Mouse (Mus musculus): ENCODE data around the gene Tfr2.

Tfr2 gene

DNA sequence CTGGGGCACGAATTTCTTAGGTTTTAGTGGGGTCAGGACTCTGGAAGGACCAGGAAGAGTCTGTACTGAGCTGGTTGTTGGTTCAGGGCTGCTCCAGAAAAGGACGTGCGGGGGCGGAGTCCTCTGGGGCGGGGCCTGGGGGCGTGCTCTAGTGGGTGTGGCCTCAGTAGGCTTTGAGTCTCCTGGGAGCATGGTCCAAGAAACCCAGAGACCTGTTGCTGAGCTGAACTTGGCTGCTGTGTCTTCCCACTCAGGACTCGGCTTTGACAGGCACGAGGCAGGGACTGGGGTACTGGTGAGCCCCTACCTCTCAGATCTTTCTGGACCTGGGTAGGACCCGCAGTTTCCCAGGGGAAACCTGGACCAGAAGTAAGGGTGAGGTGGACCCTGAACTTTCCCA lies at the start of gene Tfr2:
TSS of gene Tfr2 (plus strand) at position 176 of the 400 bp plus-strand sequence.
- DNase-seq (ENCODE audit: low read depth, low spot score): no peak

DNA sequence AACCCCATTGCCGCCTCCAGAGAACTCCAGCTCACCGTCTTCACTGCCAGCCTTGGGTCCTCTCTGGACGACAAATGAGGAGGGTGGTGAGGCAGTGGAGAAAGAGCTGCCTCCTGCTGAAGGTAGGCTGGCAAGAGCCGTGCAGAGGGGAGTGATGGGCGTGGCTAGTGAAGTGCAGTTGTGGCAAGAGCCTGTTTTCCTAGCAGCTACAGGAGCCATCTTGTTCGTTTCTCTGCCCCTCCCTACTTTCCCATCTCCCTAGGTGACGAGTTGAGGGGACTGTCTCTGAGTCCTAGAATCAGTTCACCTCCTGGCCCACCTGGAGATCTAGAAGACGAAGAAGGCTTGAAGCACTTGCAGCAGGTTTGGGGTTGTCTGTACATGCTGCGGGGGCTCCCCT lies 47.8 kb upstream of the Tfr2 start:
- no peak for DNase-seq (ENCODE audit: low read depth, low spot score)

DNA sequence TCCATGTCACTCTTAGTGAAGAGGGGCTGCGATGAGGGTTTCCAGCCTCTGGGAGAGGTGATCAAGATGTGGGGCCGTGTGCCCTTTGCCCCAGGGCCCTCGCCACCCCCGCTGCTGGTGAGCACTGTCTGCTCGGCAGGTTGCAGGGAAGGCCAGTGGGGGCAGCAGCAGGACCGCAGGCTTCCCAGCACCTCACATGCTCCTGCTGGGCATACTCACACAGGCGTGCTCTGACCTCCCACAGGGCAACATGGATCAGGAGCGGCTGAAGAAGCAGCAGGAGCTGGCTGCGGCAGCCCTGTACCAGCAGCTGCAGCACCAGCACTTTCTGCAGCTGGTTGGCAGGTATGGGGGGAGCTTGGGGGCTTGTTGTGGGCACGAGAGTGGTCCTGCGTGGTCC lies 46.9 kb upstream of the Tfr2 start:
- DNase-seq (ENCODE audit: low read depth, low spot score): no peak

DNA sequence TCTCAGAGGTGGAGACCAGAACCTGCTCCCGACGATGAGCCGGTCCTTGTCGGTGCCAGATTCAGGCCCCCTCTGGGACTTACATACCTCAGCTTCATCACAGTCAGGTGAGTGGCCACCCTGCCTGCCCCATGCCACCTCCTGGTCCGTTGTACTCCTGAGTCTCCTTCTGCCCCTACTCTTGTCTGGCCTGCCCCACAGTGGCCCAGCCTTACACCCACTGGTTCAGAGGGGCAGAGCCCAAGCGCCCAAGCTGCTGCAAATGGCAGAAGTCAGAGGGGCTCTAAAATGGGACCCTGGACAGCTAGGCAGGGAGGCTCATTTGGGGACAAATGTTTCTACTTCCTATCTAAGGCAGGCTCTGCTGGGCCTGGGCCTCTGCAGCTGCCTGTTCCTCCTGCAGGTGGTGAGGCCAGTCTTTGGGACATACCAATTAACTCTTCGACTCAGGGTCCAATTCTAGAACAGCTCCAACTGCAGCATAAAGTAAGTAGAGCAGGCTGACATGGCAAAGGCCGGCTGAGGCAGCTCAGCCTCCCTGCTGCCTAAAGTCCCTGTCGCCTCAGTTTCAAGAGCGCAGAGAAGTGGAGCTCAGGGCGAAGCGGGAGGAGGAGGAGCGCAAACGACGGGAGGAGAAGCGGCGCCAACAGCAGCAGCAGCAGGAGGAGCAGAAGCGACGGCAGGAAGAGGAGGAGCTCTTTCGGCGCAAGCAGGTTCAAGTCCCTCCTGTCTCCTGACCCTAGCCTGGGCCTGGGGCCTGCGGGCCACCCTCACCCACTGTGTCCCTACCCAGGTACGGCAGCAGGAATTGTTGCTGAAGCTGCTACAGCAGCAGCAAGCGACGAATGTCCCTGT lies 46.0 kb upstream of the Tfr2 start:
- no peak for DNase-seq (ENCODE audit: low read depth, low spot score)

DNA sequence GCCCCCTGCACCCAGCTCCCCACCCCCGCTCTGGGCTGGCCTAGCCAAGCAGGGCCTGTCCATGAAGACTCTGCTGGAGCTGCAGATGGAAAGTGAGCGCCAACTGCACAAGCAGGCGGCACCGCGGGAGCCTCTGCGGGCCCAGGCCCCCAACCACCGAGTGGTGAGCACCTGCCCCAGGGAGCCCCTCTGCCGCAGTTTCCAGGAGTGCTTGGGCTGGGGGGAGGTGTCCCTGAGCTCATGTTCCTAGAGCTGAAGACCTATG lies 45.5 kb upstream of the Tfr2 start:
- DNase-seq (ENCODE audit: low read depth, low spot score): no peak

DNA sequence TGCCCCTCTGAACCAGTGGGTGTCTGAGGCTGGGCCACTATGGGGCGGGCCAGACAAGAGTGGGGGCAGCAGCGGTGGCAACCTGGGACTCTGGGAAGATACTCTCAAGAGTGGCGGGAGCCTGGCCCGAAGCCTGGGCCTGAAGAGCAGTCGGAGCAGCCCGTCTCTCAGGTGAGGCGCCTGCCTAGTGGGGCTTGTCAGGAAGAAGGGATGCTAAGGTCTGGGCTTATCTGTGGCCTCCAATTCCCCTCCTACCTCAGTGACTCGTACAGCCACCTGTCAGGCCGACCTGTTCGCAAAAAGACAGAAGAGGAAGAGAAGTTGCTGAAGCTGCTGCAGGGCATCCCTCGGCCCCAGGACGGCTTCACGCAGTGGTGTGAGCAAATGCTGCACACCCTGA lies 45.0 kb upstream of the Tfr2 start:
- DNase-seq (ENCODE audit: low read depth, low spot score): no peak

GRCm38 (mm10) chr5:137525511-137525910 lies 44.1 kb upstream of the Tfr2 start:
- DNase-seq (ENCODE audit: low read depth, low spot score): no peak

- no peak for DNase-seq (ENCODE audit: low read depth, low spot score)
Observed at GRCm38 (mm10) chr5:137526192-137526936, 43.3 kb upstream of the Tfr2 start.

- DNase-seq (ENCODE audit: low read depth, low spot score): no peak
Observed at GRCm38 (mm10) chr5:137527413-137527812, 42.2 kb upstream of the Tfr2 start.

DNA sequence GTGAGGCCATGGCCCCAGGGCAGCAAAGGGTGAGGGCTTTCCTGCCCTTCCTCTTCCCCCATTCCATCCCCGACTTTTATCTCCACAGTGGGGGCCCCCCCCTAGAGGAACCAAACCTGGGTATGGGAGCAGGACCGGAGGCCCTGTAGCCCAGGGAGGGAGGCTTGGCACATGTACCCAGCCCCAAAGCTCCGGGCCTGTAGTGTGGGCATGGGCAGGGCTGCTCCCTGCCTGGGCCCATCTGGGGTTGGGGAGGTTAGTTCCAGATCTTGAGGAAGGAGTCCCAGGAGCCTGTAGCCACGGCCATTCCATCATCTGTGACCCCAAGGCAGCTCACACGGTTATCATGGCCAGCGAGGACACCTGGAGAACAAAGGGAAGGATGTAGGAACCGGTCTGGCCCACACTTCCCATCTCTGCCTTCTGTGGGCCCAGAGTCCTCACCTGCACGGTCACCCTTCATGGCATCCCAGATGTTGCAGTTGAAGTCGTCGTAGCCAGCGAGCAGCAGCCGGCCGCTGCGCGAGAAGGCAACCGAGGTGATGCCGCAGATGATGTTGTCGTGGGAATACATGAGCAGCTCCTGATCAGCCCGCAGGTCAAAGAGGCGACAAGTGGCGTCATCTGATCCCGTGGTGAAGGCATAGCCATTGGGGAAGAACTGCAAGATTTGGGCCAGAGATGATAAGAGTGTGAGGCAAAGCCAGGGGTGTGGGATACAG lies 41.2 kb upstream of the Tfr2 start:
- DNase-seq (ENCODE audit: low read depth, low spot score): no peak

- no peak for DNase-seq (ENCODE audit: low read depth, low spot score)
Observed at GRCm38 (mm10) chr5:137529221-137529995, 40.2 kb upstream of the Tfr2 start.

DNA sequence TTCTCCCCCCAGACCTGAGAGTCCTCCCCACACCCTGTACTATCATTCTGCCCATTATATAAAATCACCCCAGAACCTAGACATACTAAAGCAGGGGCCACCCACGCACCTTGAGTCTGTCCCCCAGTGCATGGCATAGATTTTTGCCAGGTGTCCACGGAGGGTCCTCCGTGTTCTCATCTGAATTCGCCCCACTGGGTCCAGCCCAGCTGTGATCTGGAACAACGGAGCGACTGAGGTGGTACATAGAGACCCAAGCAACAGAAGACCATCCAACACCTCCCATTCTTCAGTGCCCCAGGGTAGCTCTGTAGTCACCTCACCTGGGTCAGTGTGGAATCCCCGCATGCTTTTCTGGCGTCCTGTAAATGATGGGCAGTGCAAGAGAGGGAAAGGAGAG lies 39.6 kb upstream of the Tfr2 start:
- no peak for DNase-seq (ENCODE audit: low read depth, low spot score)

DNA sequence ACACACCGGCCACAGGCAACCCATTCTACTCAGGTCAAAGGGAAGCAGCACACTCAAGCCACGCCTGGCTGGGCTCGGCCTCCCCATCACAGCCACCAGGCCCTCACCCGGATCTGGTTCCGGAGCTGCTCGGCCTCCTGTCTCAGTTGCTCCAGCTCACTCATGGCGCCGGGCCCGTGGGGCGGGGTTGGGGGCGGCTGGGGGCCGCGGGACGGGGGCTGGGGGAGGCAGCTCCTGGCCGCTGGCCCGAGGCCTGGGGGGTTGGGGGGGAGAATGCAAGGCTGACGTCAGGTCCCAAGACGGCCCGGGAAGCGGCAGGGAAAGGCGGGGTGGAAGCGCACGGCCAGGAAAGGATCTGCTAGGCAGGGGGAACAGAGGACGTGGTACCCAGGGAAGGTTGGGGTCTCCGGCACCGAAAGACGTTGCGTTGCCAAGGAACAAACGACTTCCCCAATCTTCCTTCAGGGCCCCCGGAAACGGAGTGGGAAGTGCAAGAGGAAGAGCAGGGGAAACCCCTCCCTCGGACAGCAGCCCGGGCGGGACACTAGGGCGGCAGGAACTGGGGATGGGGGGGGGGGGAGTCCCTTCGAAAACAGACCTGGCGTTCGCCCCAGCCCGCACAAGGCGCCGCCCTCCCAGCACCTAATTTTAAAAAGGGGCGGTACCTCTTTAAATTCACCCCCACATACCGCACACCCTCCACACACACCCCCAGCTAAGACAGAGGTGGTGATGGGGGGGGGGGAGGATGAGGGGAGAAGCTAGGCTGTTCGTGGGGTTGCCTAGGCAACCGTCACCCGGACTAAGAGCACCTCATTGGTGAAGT lies 38.8 kb upstream of the Tfr2 start:
- DNase-seq (ENCODE audit: low read depth, low spot score): peak; percentile 94

DNA sequence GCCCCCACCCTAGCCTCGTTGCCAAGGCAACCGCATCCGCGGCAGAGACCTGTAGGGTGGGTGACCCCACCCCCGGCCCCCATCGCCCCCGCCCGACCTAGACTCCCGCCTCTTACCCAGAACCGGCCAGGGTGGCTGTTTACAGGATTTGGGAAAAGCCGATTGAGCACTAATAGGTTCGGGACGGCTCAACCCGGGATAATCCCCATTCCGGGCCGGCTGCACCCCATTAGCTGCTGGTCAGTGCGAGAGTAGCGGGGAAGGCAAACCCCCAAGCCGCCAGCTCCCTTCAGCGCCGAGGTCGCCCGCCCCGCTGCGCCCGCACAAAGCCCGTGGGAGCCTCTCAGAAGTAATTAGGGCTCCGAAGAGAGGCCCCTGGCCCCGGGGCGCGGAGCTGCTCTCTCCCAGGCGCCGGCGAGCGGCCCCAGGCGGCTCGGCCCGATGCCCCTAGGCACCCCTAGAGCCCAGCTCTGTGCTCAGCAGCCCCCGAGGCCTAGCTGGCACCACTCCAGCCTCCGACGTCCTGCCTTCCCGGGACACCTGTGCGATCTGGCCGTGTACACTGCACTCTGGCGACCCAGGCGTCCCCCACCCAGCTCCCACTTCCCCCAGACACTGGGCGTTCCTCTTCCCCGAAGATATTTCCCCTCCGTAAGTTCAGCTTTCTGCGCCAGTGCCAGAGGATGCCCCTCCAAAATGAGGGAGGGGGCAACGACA lies 38.1 kb upstream of the Tfr2 start:
- DNase-seq (ENCODE audit: low read depth, low spot score): no peak

- DNase-seq (ENCODE audit: low read depth, low spot score): no peak
Observed at GRCm38 (mm10) chr5:137532131-137532807, 37.4 kb upstream of the Tfr2 start.

DNA sequence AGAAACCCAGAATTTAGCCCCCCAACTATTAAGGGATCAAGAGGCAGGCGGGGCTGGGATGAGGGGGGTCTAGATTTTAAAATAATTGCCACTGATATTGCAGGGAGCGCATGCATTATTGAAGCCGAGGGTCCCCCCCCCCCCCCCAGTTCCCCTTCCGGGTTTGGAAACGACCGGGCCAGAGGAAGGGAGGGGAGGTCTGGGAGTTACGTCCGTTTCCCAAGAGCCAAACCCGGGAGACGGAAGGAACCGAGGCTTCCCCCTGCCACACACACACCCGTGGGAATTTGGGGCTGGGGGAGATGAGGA lies 36.9 kb upstream of the Tfr2 start:
- no peak for DNase-seq (ENCODE audit: low read depth, low spot score)

DNA sequence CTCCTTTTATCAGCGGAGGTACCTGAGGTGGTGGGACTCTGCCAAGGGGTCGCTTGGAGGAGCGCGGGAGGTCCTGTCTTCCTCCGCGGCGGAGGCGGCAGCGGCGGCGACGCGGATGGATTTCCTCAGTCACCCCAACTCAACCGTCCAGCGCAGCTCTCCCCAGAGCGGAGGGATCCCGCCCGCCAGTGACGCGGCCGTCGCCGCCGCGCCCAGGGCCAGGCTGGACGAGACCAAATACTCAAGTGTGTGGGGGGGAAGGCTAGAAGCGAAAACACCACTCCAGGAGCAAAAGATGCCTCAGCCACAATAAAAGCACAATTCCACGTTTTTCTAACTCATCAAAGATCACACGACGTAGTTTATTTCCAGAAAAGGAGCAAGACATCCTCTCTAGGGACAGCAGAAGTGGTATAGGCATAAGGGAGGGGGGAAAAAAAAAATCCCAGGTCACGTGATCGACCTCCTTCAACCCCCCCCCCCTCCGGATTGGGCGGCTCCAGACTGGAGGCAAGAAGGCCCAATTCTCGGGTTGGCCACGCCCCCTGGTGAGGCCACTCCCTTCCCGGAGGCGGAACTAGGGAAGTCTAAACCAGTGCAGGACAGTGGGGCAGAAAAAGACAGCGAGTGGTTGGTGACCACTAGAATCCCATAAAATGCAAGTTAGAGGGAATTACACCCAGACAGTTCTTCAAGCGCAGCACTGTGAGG lies 36.4 kb upstream of the Tfr2 start, which contains the start of the genes Epo and Gnb2:
TSS of gene Epo (minus strand) at position 126 of the 711 bp plus-strand sequence.
TSS of gene Gnb2 (minus strand) at position 394 of the 711 bp plus-strand sequence.
- peak; percentile 98 for DNase-seq (ENCODE audit: low read depth, low spot score)

DNA sequence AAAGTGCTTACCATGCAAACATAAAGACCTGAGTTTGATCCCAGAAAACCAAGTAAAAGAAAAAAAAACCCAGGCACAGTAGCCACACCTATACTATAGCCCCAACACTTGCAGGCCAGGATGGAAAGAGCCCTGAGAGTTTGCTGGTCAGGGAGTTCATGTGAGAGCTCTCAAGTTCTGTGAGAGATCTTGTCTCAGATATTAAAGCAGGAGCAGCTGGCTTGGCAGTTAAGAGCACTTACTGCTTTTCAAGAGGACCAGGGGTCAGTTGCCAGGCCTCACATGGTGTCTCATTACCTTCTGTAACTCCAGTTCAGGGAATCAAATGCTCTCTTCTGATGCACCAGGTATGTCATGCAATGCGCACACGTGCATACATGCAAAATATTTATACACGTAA lies 34.9 kb upstream of the Tfr2 start:
- DNase-seq (ENCODE audit: low read depth, low spot score): no peak

- DNase-seq (ENCODE audit: low read depth, low spot score): no peak
Observed at GRCm38 (mm10) chr5:137535318-137535717, 34.3 kb upstream of the Tfr2 start.
